ENCODE assay signal across 16 mouse cellular contexts in genomic region chr3:88199541-88200110, GRCm38 (mm10). TPM values are rescaled to one million over a fixed set of nuclear protein-coding genes. Genes with fewer than 3 reads are reported as not detected.
DNase-seq lines count a peak whose midpoint lies in the region; ATAC-seq lines count a peak whose summit lies in the region.
"Had no signal": no experiment of that assay in that cellular context is flagged by ENCODE, and none has a peak within 500 bp of the region (broad histone marks: within the 10 kb centered on the region; RNA-seq: fewer than 3 reads in every experiment).

No protein-coding gene starts in this region.

- 28% methylated on average over 2 of the region's 2 CpGs for WGBS in forebrain, embryonic 13.5 days
- WGBS in hindbrain, embryonic 14.5 days: 27% methylated on average over 2 of the region's 2 CpGs
- 17% methylated on average over 2 of the region's 2 CpGs for WGBS in neural tube, embryonic 11.5 days
- 21% methylated on average over 2 of the region's 2 CpGs for WGBS in embryonic facial prominence, embryonic 10.5 days

- no peaks in the 10 kb centered on the region for H3K9me3 ChIP-seq in forebrain, embryonic 13.5 days (replicated peaks)
- no peaks in the 10 kb centered on the region for H3K9me3 ChIP-seq in hindbrain, embryonic 14.5 days (ENCODE audit: control insufficient read depth, low read length)
- H3K9me3 ChIP-seq in neural tube, embryonic 11.5 days (ENCODE audit: control insufficient read depth, low read length): no peaks in the 10 kb centered on the region
- H3K9me3 ChIP-seq in embryonic facial prominence, embryonic 10.5 days: no peaks in the 10 kb centered on the region
- H3K9me3 ChIP-seq: heart, embryonic 10.5 days; stomach, embryonic 15.5 days had no signal

- peaks cover 5% of the 10 kb centered on the region; the same call in 1 of the 2 replicates for H3K27me3 ChIP-seq in forebrain, embryonic 13.5 days
- peaks cover 22% of the 10 kb centered on the region for H3K27me3 ChIP-seq in hindbrain, embryonic 14.5 days (ENCODE audit: control insufficient read depth, insufficient read depth, low read length)
- peaks cover 55% of the 10 kb centered on the region for H3K27me3 ChIP-seq in neural tube, embryonic 11.5 days (ENCODE audit: control insufficient read depth, insufficient read depth, low read length)
- peaks cover 100% of the 10 kb centered on the region for H3K27me3 ChIP-seq in embryonic facial prominence, embryonic 10.5 days (replicated peaks; ENCODE audit: low read depth, poor library complexity, severe bottlenecking)

- no peak for ATAC-seq in forebrain, embryonic 13.5 days
- no peak for ATAC-seq in hindbrain, embryonic 14.5 days (ENCODE audit: low FRiP score)
- ATAC-seq in neural tube, embryonic 11.5 days (ENCODE audit: insufficient read depth, low FRiP score, low TSS enrichment): no peak
- ATAC-seq: intestine, embryonic 16.5 days had no signal

- H3K36me3 ChIP-seq in forebrain, embryonic 13.5 days (ENCODE audit: poor library complexity, severe bottlenecking): no peaks in the 10 kb centered on the region
- H3K36me3 ChIP-seq in hindbrain, embryonic 14.5 days (replicated peaks; ENCODE audit: control insufficient read depth, insufficient read depth): no peaks in the 10 kb centered on the region
- H3K36me3 ChIP-seq in neural tube, embryonic 11.5 days (ENCODE audit: control insufficient read depth, insufficient read depth, low read length): no peaks in the 10 kb centered on the region
- no peaks in the 10 kb centered on the region for H3K36me3 ChIP-seq in embryonic facial prominence, embryonic 10.5 days (replicated peaks)
- H3K36me3 ChIP-seq: heart, embryonic 10.5 days; stomach, embryonic 15.5 days had no signal

- peak overlapping the region; percentile 88 for H3K4me2 ChIP-seq in forebrain, embryonic 13.5 days
- H3K4me2 ChIP-seq in hindbrain, embryonic 14.5 days (replicated peaks): peak overlapping the region; percentile 94
- peak overlapping the region; percentile 3 for H3K4me2 ChIP-seq in neural tube, embryonic 11.5 days (ENCODE audit: low read depth)
- H3K4me2 ChIP-seq: lung, embryonic 14.5 days had no signal

- peak overlapping the region; percentile 100 for H3K27ac ChIP-seq in forebrain, embryonic 13.5 days
- peak overlapping the region; percentile 98 for H3K27ac ChIP-seq in hindbrain, embryonic 14.5 days
- H3K27ac ChIP-seq in neural tube, embryonic 11.5 days (ENCODE audit: low read depth, low read length): no peak overlapping the region
- H3K27ac ChIP-seq in embryonic facial prominence, embryonic 10.5 days (replicated peaks): no peak overlapping the region
- H3K27ac ChIP-seq: gastrocnemius, adult 2 months; heart, embryonic 10.5 days; kidney, postnatal 0 days; stomach, embryonic 15.5 days had no signal

- H3K9ac ChIP-seq in forebrain, embryonic 13.5 days: peak overlapping the region; percentile 100
- H3K9ac ChIP-seq in hindbrain, embryonic 14.5 days: peak overlapping the region; percentile 93
- no peak overlapping the region for H3K9ac ChIP-seq in neural tube, embryonic 11.5 days (ENCODE audit: low read length)
- H3K9ac ChIP-seq: lung, embryonic 14.5 days; stomach, embryonic 15.5 days had no signal

- DNase-seq in cerebellum, adult 9-10 months: peak; percentile 30
- DNase-seq in cerebellum, adult 9-11 months: no peak
- DNase-seq in hindbrain, embryonic 14.5 days (ENCODE audit: low spot score): no peak
- DNase-seq in neural tube, embryonic 11.5 days (ENCODE audit: low spot score): no peak
- DNase-seq in lung, adult 18-20 months: no peak
- DNase-seq in embryonic facial prominence, embryonic 10.5 days (ENCODE audit: low spot score): no peak
- DNase-seq in thymus, postnatal 14 days: no peak
- DNase-seq: adrenal gland, postnatal 14 days; gastrocnemius, adult 2 months; heart, postnatal 14 days had no signal

- H3K4me3 ChIP-seq in forebrain, embryonic 13.5 days: peak overlapping the region; percentile 62
- peak overlapping the region; percentile 58 for H3K4me3 ChIP-seq in hindbrain, embryonic 14.5 days (replicated peaks; ENCODE audit: low read length)
- H3K4me3 ChIP-seq in neural tube, embryonic 11.5 days (ENCODE audit: low read depth, low read length): no peak overlapping the region
- H3K4me3 ChIP-seq in embryonic facial prominence, embryonic 10.5 days: no peak overlapping the region

- H3K4me1 ChIP-seq in forebrain, embryonic 13.5 days: peaks cover 83% of the 10 kb centered on the region
- peaks cover 42% of the 10 kb centered on the region for H3K4me1 ChIP-seq in hindbrain, embryonic 14.5 days (replicated peaks; ENCODE audit: control insufficient read depth, insufficient read depth, low read length)
- H3K4me1 ChIP-seq in neural tube, embryonic 11.5 days (ENCODE audit: control insufficient read depth, insufficient read depth, low read length): peaks cover 42% of the 10 kb centered on the region
- peaks cover 23% of the 10 kb centered on the region for H3K4me1 ChIP-seq in embryonic facial prominence, embryonic 10.5 days

RNA-seq across cellular contexts. Expression of gene Rhbg, which starts 54.9 kb away (rescaled TPM):
- 0.18 and 0.26 TPM in 2 replicates for polyA plus RNA-seq in forebrain, embryonic 13.5 days (2015; fragmentation: Nextera tagmentation; extraction: Ambion mirVana)
- polyA plus RNA-seq in hindbrain, embryonic 14.5 days (2014; fragmentation: Nextera tagmentation; extraction: Ambion mirVana): 0.48 and 0.76 TPM in 2 replicates
- polyA plus RNA-seq in neural tube, embryonic 11.5 days (2014; fragmentation: Nextera tagmentation; extraction: Ambion mirVana): 0.27 and 1.2 TPM in 2 replicates
- polyA plus RNA-seq in embryonic facial prominence, embryonic 10.5 days (2016; fragmentation: Nextera tagmentation; extraction: Ambion mirVana): 0.17 TPM in 1 of 2 replicates, not detected in the other
- polyA plus RNA-seq: lung, embryonic 14.5 days had no signal

RNA-seq across cellular contexts. Expression of gene Mef2d, which starts 57.5 kb away (rescaled TPM):
- polyA plus RNA-seq in forebrain, embryonic 13.5 days (2015; fragmentation: Nextera tagmentation; extraction: Ambion mirVana): 15.0 and 16.5 TPM in 2 replicates
- polyA plus RNA-seq in hindbrain, embryonic 14.5 days (2014; fragmentation: Nextera tagmentation; extraction: Ambion mirVana): 20.4 and 22.4 TPM in 2 replicates
- polyA plus RNA-seq in neural tube, embryonic 11.5 days (2014; fragmentation: Nextera tagmentation; extraction: Ambion mirVana): 16.6 and 18.1 TPM in 2 replicates
- polyA plus RNA-seq in embryonic facial prominence, embryonic 10.5 days (2016; fragmentation: Nextera tagmentation; extraction: Ambion mirVana): 11.1 and 12.1 TPM in 2 replicates

Comparison
In these comparisons a context has a peak if more than half of its experiments do, and no peak if none do; other contexts are left out.
1. H3K27ac ChIP-seq: peak in forebrain, embryonic 13.5 days (single experiment) and hindbrain, embryonic 14.5 days (single experiment); none in neural tube, embryonic 11.5 days (single experiment) and embryonic facial prominence, embryonic 10.5 days (single experiment).
2. H3K4me2 ChIP-seq: peak in every context shown above with its lines; median percentile 94 in hindbrain, embryonic 14.5 days; 88 in forebrain, embryonic 13.5 days; 3 in neural tube, embryonic 11.5 days.
3. H3K4me3 ChIP-seq: peak in forebrain, embryonic 13.5 days (single experiment) and hindbrain, embryonic 14.5 days (single experiment); none in neural tube, embryonic 11.5 days (single experiment) and embryonic facial prominence, embryonic 10.5 days (single experiment).